Mouse (Mus musculus) gastrocnemius, postnatal 36 days (tissue): ENCODE data around the gene Fjx1. TPM values are rescaled to one million over a fixed set of nuclear protein-coding genes. Genes with fewer than 3 reads are reported as not detected.

Experiments used
- DNase-seq, 2 experiments: peaks; one replicate each; pipeline ENCODE4 v3.0.0; 2022
- intact Hi-C: fragments of 180-260 bp; cut with DNase I; formaldehyde crosslinking; loops from one replicate; pipeline ENCODE4 v1.15.1; 2025
- total RNA-seq, 2 experiments: library from RNA; stranded (reverse); gene quantifications; 2 replicates each; pipeline ENCODE4 v1.2.3; 2021

Fjx1 gene
- total RNA-seq, 2 experiments from 2014 or later = 0.41 to 0.54 TPM

DNA sequence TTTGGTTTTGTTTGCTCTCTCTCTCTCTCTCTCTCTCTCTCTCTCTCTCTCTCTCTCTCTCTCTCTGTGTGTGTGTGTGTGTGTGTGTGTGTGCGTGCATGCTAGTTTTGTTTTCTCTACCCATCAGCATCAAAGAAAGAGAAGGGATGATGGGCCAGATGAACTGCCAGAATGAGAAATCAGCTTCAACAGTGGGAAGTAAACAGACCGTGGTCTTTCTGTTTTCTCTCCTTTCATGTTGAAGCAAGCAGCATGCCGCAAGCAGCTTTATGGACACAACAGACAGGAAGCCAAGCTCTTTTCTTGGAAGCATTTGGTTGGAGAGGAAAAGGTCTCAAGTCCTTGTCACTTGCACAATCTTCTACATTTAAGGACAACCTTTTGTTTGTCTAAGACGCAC lies 21.2 kb downstream of the Fjx1 start:
- DNase-seq = no peak
- intact Hi-C loops = no loop called here

- intact Hi-C loops = no loop called here
- DNase-seq = no peak
These were observed 24.3 kb downstream of the Fjx1 start for GRCm38 (mm10) chr2:102427974-102428373.

DNA sequence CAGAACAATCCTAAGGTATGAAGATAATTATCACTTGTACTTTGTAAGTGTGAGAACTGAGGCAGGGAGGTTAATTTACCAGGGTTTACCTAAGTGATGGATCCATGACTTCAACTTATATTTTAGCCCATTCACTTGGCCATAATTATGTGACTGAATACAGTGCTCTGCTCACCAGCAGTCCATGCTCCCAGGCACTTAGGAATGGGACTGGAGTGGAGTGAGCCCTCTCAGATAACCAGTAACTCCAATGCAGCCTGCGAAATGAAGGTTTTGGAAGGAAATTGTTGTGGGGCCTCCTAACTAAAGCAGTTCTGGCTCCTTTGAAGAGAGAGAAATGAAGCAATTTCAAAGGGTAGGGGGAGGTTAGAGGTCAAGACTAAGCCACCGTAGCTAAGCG lies 25.9 kb downstream of the Fjx1 start:
- no peak for DNase-seq
- intact Hi-C loops = no loop called here

DNA sequence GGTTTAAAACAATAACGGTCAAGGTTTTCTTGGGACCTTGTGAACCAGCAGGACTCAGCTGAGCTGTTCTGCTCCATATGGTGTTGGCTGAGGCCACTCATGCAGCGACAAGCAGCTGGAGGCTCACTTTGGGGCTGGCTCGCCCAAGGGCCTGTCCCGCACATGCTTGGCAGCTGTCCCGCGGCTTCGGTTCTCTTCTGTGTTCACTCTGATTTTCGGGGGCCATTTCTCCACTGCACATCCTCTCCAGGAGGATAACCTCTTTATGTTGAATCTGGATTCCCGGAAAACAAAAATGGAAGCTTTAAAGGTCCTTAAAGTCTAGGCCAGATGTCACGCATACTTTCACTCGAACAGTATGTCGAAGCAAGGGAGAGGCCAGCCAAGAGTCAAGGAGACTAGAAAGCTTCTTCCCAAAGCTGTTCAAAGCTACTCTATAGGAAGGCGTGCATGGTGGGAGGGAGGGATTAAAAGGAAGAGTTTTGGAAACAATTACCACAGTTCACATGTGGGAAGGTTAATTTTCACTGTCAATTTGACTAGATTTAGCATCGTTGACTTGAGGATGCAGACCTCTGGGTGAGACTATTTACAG lies 36.1 kb downstream of the Fjx1 start:
- DNase-seq = no peak
- intact Hi-C loops = no loop called here

DNA sequence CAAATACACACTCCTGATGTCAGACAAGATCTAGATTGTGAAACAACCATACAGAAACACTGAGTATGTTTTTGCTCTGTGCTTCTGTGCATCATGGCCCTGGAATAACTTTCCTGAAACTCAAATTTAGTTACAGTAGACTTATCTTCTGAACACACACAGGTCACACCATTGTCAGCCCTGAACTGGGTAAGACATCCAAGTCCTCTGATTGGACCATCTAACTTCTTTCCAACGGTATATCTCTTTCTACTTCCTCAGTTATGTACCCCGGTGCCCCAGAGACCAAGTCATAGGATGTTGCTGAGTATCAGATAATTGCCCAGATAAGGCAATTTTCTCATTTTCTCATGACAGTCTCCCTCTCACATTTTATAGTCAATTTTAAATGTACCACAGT lies 39.6 kb downstream of the Fjx1 start:
- intact Hi-C loops = loop anchor here (5.0 kb wide), 1 partner anchor 35 kb away; no protein-coding TSS in a partner anchor
- DNase-seq = no peak

GRCm38 (mm10) chr2:102410615-102411014 lies 41.7 kb downstream of the Fjx1 start:
- DNase-seq = no peak
- intact Hi-C loops = loop anchor here (5.0 kb wide), 1 partner anchor 37 kb away; no protein-coding TSS in a partner anchor

DNA sequence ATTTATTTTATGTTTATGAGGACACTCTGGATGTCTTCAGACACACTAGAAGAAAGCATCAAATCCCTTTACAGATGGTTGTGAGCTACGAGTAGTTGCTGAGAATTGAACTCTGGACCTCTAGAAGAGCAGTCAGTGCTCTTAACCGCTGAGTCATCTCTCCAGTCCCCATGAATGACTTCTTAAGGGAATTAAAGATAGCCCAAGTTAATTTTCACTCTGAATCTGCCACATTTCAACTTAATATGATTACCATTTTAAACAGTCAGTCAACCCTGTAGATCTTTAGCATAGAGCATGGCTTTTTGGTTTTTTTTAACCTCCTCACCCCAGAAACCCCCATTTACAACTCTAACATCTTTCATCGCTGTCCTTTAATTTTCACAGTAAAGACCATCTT lies 42.6 kb downstream of the Fjx1 start:
- DNase-seq = no peak
- intact Hi-C loops = loop anchor here (5.0 to 10.0 kb wide), 2 partner anchors 38 to 95 kb away; no protein-coding TSS in a partner anchor

- intact Hi-C loops = loop anchor here (10.0 kb wide), 1 partner anchor 93 kb away; no protein-coding TSS in a partner anchor
- DNase-seq = no peak
These were observed 44.7 kb downstream of the Fjx1 start, which contains the start of gene Trim44 for GRCm38 (mm10) chr2:102407363-102408184. TSS of gene Trim44 (minus strand) at chr2:102407828.

GRCm38 (mm10) chr2:102406324-102407304 lies 45.7 kb downstream of the Fjx1 start:
- intact Hi-C loops = loop anchor here (10.0 kb wide), 1 partner anchor 92 kb away; no protein-coding TSS in a partner anchor
- DNase-seq = no peak

DNA sequence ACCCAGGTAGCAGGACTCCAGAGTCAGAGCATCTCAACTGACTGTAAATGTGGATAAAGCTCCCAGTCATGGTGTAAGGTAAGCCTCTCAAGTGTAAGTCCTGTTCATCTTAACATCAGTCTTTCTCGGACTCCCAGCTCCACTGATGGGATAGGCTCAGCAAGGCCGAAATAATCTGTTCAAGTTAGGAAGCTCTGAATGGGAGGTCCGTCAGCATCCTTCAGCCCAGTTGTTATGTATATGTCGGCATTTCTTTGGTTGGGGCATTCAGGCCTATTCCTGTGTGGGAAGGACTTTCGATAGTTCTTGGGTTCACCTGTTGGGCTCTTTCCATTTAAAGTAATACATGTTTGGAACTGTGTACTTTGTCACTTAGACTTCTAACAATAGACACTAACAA lies 48.3 kb downstream of the Fjx1 start:
- no peak for DNase-seq
- intact Hi-C loops = loop anchor here (10.0 kb wide), 1 partner anchor 89 kb away; no protein-coding TSS in a partner anchor

- no peak for DNase-seq
- intact Hi-C loops = loop anchor here (10.0 kb wide), 1 partner anchor 89 kb away; no protein-coding TSS in a partner anchor
These were observed 49.0 kb downstream of the Fjx1 start for GRCm38 (mm10) chr2:102403306-102403705.

GRCm38 (mm10) chr2:102401352-102401692 lies 51.0 kb downstream of the Fjx1 start:
- no peak for DNase-seq
- intact Hi-C loops = loop anchor here (10.0 kb wide), 1 partner anchor 87 kb away; no protein-coding TSS in a partner anchor

- DNase-seq = peak; percentile 70 to 77
- intact Hi-C loops = loop anchor here (10.0 kb wide), 1 partner anchor 86 kb away; no protein-coding TSS in a partner anchor
These were observed 51.5 kb downstream of the Fjx1 start for GRCm38 (mm10) chr2:102400605-102401351.

DNA sequence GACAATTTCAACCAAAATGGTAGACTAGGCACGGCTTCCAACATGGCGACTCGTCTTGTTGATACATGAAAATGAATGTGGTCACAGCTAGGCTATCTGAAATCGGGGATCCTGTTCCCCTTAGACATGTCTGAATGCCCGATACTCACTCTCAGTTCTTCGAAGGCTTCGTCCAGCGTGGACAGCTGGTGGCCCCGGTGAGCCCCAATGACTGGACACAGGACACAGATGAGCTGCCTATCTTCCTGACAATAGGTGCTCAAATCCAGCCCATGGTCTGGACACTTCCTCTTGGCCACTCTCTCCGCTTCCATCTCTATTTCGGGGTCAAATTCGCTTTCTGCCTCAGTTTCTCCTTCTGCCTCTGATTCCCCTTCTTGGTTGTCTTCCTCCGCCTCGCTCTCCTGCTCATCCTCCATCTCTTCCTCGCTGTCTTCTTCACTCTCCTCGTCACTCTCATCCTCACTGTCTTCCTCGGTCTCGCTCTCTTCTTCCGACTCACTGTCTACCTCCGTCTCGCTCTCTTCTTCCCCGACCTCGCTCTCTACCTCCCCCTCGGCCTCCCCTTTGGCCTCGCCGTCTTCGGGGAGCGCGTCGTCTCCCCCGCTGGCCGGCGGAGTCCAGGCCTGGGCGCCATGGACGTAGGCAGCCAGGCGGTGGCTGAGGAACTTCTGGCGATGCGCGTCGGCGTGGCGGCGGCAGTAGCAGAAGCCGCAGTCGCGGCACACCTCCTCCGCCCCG lies 52.3 kb downstream of the Fjx1 start:
- intact Hi-C loops = loop anchor here (5.0 to 10.0 kb wide), 2 partner anchors 38 to 85 kb away; no protein-coding TSS in a partner anchor
- DNase-seq = no peak

Other genes starting within 250 kb of the Fjx1 start
- 10 to 100 TPM; 10.6 to 14.2 TPM for gene Trim44, start 44.7 kb downstream of the Fjx1 start, total RNA-seq
- 1 to 10 TPM; 3.8 TPM for gene Pamr1, start 97.5 kb upstream of the Fjx1 start, total RNA-seq
- gene Slc1a2, start 206.2 kb upstream of the Fjx1 start, total RNA-seq = under 1 TPM; 0.20 to 0.69 TPM